Mouse (Mus musculus) lung, adult 18-20 months (tissue): ENCODE data around the gene Eipr1.

ENCODE experiments used
- DNase-seq, 2 experiments: peaks; one replicate each; pipeline ENCODE4 v3.0.0; 2022; ENCODE audit warnings: mixed read lengths in 2 of 2

Eipr1 gene

GRCm38 (mm10) chr12:28780180-28780579 is 28.6 kb downstream of the Eipr1 start:
- DNase-seq = no peak

- DNase-seq = no peak
These were observed 31.0 kb downstream of the Eipr1 start for GRCm38 (mm10) chr12:28782637-28783036.

GRCm38 (mm10) chr12:28784355-28784754 is 32.8 kb downstream of the Eipr1 start:
- no peak for DNase-seq

- no peak for DNase-seq
These were observed 33.3 kb downstream of the Eipr1 start for GRCm38 (mm10) chr12:28784864-28785263.

DNA sequence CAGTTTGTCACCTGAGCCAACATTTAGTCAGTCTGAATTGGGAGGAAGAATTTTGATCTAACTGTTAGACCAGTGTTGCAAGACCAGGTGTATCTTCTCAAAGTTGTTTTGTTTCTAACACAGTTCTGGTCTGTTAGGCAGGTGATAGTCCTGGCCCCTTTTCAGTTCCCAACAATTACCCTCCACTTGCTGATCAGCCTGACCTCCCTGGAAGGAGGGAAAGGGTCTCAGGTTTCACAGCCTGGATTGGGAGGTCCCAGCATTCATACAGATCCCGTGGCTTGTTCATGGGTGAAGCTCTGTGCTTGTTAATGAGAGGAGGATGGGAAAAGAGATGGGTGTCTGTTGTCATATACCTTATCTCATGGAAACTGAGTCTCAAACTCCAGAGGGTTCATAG is 33.7 kb downstream of the Eipr1 start:
- no peak for DNase-seq

GRCm38 (mm10) chr12:28786310-28786709 is 34.7 kb downstream of the Eipr1 start:
- DNase-seq = no peak

GRCm38 (mm10) chr12:28792613-28793012 is 41.0 kb downstream of the Eipr1 start:
- no peak for DNase-seq

GRCm38 (mm10) chr12:28793715-28794114 is 42.1 kb downstream of the Eipr1 start:
- no peak for DNase-seq

- DNase-seq = no peak
These were observed 43.4 kb downstream of the Eipr1 start for GRCm38 (mm10) chr12:28795041-28795440.

- DNase-seq = no peak
These were observed 45.3 kb downstream of the Eipr1 start for GRCm38 (mm10) chr12:28796881-28797420.

DNA sequence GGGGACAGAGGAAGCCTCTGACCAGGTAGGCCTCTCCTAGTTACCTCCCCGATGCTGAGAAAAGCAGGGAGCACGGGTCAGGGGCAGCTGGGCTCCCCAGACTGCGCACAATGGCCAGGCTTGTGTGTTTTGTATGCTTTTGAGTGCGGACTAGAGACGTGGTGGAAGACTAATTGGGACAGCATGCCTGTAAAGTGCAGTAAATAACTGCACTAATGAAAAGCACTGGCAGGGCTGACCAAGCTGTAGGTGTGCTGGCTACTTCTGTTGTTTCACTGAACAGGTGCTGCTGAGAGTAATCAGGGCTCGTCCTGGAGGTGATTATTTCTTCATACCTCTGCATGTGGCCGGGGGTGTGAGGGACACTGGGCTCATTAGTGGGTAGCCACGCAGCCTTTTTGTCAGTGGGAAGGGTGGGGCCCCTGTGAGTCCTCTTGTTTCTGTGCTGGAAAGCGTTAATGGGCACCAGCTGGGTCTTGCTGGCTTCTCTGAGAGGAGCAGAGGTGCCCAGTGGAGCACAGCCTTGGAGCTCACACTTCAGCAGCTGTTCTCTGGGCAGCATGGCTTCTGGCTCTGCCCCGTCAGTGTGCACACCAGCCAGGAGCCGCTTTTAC is 48.3 kb downstream of the Eipr1 start:
- DNase-seq = no peak

DNA sequence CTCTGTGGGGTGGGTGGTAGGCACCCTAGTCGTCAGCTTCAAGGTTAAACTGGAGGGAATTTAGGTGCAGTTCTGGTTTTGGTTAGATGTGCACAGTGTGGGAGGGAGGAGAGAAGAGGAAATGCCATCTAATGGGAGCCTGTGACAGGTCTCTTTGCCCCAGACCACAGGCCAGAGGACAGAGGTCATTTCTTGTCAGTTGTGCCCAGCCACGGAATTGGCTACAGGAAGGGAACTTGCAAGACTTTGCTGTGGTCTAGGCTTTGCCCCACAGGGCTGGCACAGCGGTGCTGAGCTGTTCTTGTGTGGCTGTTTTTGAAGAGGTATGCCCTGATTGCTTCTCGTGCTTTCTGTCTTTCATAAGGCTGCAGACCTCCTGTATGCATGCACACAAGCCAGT is 48.8 kb downstream of the Eipr1 start:
- DNase-seq = no peak

GRCm38 (mm10) chr12:28800891-28801290 is 49.3 kb downstream of the Eipr1 start:
- DNase-seq = no peak

DNA sequence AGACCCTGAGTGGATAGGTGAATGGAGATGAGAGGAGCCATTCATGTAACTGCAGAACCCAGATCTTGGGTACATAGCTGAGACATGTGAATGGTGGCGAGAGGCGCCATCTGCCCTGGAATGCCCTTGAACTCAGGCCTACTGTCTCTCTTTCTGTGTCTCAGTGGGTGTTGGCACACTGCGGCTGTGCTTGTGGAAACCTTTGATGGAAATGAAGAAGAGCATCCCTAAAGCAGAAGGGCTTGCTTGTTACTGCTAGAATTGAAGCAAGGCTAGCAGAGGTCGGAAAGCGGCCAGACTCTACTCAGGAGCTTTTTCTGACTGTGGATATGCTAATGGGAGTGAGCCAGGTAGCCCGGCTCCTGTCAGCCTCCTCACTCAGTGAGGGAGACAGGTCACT is 50.1 kb downstream of the Eipr1 start:
- DNase-seq = no peak

- no peak for DNase-seq
These were observed 51.4 kb downstream of the Eipr1 start for GRCm38 (mm10) chr12:28803043-28803442.

- DNase-seq = peak; percentile 37 to 54
These were observed 53.2 kb downstream of the Eipr1 start for GRCm38 (mm10) chr12:28804558-28805481.

GRCm38 (mm10) chr12:28808786-28809375 is 57.3 kb downstream of the Eipr1 start:
- DNase-seq = no peak

DNA sequence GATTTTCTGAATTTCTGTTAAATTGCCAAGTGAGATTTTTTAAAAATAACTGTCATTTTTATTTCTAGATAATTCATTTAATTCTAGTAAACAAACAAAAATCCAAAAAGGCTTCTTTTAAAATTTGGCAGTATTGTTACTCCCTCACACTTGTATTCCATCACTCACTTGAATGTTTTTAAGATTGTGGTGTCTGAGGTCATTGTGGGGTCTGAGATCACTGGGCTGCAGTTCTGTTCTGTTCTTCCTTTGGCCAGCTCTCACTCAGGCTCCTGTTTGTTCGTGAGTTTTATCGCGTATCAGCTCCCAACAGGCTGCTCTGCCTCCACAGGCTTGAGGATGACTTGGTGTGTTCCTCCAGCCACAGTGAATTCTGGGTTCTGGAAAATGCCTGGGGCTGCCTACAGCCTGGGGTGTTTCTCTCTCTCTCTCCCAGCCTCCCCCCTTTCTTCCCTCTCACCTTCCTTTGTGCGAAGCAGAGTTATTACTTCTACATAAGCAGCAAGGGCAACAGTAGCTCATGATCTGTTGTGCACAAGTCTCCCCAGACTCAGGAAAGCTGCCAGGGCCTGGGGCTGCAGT is 58.2 kb downstream of the Eipr1 start:
- DNase-seq = no peak

GRCm38 (mm10) chr12:28816681-28817426 is 65.3 kb downstream of the Eipr1 start:
- DNase-seq = no peak

GRCm38 (mm10) chr12:28817427-28817752 is 65.8 kb downstream of the Eipr1 start:
- DNase-seq = no peak

DNA sequence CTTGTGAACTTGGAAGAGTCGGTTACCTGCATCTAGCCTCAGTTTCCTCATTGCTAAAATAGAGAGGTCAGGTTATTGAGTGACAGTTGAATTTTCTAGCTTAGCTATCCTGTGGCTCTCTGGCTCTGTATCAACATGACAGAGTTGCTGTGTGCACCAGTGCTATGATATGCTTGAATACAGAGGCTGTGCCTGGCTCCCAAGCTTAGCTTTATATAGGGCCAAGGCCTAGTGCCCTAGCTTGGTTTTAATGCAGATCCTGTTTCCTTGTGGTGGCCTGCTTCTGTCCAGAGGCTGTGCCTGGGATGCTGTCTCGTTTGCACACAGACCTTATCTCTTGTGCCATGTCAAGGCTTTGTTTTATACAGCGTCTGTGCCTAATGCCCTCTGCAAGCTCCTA is 66.3 kb downstream of the Eipr1 start:
- no peak for DNase-seq

DNA sequence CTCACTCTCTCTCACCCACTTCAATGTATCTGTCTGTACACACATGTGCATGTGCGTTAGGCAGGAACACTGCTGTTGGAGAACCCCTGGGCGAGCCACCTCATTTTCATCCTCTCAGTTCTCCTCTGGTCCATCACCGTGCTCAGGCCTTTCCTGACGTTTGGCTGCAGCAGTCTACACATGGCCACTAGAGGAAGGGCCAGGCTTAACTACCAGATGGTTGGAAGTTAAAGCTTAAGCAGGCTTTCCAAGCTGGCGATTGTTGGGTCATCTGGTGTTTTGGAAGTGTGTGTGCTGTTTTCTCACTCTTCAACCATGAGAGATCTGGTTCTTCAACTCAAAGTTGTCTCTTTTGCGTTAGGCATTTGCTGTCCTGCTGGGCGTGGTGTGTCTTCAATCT is 71.9 kb downstream of the Eipr1 start:
- no peak for DNase-seq

GRCm38 (mm10) chr12:28829502-28829901 is 77.9 kb downstream of the Eipr1 start:
- DNase-seq = no peak
